Mouse (Mus musculus): ENCODE measurements around the gene Hist1h2ah.

The Hist1h2ah gene

DNA sequence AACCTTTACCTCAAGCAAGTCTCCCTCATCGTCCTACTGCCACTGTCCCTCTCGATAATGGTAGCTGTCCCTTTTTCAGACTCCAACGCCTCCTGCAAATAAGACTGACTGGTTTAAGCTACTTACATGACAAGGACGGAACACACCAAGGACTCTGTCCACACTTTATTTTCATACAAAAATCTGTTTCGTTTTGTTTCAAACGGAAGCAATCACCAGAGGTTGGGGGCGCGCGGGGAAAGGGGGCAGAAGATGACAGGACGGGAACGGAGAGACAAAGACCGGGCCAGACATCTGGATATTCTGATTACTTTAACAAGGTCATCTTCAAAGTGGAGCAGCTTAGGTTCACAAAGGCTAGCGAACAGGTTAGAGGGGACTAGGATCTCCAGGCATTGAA is 21.7 kb downstream of the Hist1h2ah start:
- no peak for DNase-seq (ENCODE audit: inconsistent ontology term)

DNA sequence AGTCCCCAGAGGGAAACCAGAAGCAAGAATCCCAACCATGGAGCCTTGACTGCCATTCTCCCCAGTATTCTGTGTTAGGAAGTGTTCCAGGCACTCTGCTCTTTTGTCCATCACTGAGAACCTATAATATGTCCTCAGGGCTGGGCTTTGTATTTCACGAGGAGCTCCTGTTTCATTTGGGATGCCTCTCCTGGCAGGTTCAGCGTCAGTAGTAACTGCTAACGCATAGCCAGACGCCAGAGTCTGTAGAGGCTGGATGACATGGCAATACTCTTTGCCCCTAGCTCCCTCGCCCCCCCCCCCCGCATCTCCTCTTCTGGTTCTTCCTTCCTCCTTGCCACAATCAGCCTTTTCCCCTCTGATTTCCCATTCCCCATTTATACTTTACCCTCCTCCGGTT is 25.7 kb downstream of the Hist1h2ah start, which contains the start of gene Prss16:
Gene Prss16 (minus strand): TSS at position 101 of the 400 bp plus-strand sequence.
- no peak for DNase-seq (ENCODE audit: inconsistent ontology term)

DNA sequence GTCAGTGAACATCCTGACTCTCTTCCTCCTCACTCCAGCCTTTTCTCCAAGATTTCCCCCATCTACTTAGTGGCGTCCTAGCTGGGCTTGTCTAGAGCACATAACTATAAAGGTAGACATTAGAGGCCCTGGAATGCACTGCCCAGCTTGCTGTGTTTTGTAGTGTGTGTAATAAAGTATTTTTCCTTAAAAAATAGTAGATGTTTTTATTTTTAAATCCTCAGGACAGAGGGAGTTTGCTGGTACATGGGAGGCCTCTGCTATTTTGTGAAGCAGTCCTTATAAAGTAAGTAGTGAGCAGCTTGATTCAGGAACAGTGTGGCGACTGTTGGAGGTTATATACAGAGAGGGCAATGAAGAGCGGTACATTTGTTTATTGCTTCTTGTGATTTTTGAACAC is 26.7 kb downstream of the Hist1h2ah start:
- no peak for DNase-seq (ENCODE audit: inconsistent ontology term)

DNA sequence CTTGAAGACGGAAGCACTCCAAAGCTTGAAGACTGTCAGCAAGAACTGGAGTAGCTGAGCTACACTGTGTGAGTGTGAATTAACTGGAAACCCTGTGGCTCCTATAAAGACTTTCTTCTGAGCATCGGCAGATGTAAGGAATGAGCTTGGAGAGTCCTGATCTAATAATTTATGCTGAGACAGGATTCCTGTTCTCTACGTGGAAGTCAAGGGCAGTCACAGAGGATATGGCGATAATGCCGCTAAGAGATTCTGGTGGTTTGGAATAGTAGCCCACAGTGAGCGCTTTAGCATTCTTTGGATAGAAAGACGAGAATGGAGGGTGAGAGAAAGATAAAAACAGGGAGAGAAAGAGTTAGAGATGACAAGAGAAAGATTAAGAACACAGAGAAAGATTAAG is 27.5 kb downstream of the Hist1h2ah start:
- DNase-seq (ENCODE audit: inconsistent ontology term), result no peak

DNA sequence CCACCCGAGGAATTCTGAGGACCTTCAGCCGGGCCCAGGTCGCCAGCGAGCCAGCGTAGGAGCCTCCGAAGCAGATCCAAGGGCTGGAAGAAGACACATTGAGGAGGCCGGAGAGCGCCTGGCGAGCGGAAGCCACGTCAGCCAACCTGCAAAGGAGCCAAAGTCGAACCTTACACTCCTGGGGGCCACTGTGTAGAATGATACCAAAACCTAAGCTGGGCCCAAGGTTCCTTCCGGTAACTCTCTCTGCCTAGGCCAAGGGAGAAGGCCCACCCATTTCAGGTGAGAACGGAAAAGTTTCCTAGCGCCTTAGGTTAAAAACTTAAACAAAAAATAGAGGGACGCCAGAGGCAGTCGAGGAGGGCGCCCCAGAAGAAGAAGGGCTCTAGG is 28.3 kb downstream of the Hist1h2ah start:
- DNase-seq (ENCODE audit: inconsistent ontology term), result no peak

DNA sequence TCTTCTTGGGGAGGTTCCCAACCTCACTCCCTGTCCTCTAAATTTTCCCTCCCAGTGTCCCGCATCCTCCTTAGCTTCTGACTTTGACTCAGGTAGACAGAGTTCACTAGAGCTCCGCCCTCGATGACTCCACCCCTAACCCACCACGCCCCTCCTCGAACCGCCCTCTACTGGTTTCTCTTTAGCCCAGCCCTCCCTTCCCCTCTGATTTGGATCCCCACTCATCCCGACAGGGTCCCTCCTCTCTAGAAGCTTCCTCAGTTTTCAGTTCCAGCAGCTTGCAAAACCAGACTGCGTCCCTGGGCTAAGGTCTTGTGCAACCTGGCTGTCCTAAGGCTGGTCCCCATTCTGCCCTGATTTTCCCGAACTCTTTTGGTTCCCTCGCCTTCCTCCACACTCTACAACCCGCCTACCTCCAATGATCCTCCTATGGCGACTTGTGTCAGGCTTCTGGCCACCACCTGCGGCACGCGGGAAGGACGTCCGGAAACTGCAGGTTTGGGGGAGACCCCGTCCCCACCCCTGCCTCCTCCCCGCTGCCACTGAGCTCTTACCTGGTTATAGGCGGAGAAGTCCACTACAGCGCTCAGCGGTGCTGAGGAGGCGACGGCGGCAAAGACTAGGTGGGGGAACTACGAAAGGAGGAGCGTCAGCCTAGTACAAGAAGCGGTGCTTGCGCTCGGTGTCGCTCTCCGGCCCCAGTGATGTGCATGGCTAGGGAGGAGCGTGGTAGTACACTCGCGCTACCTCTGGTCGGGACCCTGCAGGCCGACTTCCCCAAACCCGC is 28.8 kb downstream of the Hist1h2ah start:
- peak; percentile 70 for DNase-seq (ENCODE audit: inconsistent ontology term)

DNA sequence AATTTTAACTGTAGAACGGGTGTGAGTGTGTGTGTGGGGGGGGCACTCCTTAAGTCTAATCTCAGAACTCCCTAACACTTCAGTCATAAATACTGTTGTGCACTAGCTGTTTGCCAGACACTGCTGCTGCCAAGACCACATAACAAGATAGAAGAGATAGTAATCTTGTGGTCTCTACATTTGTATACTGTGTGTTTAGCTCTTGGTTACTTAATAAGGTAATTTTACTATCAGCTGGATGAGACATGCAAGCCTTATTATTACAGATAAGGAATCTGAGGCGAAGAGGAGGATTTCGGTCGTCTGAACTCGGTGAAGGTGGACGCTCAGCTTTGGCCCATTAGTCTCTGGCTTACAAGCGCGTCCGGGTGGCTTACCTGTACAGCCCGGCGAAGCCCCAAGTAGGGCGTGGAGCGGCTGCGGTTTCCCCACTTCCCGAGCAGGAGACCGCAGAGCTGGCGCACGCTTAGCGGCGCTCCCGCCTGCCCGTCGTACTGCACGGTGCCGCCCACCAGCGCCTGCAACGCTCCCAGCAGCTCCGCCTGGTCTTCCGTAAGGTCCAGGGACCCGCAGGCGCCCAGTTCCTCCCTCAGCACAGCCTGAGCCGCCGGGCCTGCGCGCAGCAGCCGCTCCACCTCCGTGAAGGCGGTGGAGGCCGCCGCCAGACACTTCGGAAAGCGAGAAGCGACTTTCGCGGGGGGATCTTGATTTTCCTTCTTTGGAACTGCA is 29.6 kb downstream of the Hist1h2ah start:
- peak; percentile 61 for DNase-seq (ENCODE audit: inconsistent ontology term)

DNA sequence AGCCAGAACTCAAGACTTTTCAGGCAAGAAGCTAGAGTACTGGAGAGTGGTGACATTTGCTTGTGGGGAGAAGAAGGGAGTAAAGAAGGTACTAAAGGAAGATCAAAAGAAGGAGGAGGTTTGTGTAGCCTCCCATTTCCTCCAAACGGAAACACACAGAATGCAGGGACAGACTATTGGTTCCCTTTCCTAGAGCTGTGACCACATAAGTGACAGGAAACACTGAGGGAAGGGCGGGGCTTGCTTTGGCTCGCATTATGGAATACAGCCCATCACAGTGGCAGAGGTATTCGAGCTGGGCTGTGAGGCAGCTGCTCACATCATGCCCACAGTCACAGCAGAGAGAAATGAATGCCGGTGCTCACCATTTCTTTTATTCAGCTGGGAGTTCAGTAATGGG is 33.5 kb downstream of the Hist1h2ah start:
- DNase-seq (ENCODE audit: inconsistent ontology term), result no peak

DNA sequence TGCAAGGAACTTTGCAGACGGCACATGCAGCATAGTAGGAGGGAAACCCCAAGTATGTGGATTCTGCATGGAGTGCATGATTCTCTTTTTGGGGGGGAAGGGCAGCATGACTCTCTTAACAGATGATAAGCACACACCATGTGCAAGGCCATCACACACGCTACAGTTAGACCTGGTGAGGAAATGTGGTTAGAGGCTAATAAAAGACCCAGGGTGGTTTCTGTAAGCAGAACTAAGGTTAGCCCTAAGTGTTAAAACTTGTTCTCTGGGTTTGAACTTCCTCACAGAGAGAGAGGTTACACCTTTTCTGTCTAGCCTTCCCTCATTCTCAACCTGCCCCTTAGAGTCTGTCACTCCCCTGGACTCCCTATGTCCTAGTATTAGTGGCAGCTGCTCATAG is 34.0 kb downstream of the Hist1h2ah start:
- DNase-seq (ENCODE audit: inconsistent ontology term), result no peak

DNA sequence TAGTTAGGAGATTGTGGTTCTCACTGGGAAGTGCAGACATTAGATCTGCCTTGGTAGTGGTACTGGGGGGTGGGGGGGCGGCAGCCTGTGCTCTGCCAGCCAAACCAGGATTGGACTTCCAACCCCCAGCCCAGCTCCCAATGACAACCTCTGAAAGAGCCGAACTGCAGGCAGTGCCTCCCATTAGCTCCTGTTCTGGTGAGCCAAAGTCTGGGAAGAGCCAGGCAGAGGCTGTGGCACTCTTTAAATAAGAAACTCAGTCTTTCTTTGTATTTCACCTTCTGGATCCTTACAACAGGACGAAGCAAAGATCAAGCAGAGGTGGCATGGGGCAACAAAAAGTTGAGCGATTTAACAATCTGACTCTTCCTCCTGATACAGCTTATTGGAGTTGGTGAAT is 36.2 kb downstream of the Hist1h2ah start:
- no peak for DNase-seq (ENCODE audit: inconsistent ontology term)

DNA sequence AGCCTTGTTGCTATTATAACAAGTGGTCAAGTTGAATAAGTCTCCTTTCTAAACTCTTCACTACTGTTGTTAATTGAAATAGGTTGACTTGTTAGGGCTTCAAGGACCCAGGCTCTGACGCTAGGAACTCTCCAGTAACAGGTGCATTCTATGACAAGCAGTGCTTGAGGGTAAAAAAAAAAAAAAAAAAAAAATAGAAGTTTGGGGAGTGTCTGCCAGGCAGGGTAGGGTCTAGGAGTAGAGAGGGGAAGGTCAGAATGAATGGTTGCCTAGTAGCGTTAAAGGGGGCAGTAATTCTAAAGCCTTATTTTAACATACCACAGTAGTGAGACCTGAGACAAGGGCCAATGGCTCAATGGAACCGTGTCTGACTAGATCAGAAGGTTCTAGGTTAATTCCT is 37.0 kb downstream of the Hist1h2ah start:
- DNase-seq (ENCODE audit: inconsistent ontology term), result no peak

DNA sequence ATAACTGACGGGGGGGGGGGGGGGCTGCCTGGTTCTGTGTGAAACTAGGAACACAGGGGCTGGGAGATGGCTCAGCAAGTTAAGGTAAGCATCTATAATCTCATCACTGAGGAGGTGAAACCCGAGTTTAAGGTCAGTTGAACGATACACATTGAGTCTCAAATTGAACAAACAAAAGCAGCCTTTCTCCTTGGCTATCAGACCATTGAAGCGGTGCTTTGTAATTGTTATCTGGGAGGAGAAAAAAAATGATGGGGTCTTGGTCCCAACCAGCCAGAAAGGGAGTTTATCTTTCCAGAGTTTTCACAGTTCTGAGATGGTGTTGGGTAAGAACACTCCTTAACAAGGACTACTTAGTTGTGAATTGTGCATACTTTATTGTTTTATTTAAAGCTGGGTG is 37.5 kb downstream of the Hist1h2ah start:
- DNase-seq (ENCODE audit: inconsistent ontology term), result no peak

DNA sequence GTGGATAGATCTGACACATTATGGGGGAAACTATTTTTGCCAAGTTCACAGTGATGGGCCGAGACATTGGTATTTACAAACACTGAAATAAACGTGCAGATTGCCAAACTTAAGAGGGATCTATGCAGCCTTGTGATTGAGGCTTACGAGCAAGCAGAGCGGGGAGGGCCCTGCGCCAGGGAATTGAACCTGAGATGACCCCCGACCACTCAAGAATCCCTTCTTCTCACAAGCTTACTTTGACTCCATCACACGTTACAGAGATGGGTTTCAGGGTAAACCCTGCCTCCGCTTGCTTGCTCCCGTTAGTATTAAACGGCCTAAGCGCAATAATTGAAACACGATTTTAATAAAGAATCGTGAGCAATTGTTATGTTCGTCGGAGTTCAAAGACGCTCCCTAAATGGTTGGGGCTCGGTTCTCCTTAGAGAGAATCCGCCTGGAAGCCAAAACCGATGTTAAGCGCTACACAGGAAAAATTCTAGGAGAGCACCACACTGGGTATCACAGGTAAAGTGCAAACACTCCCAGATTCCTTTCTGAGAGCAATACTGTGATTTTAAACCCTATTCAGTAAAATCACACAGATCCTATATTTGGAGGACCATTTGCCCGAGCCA is 38.1 kb downstream of the Hist1h2ah start:
- DNase-seq (ENCODE audit: inconsistent ontology term), result peak; percentile 16

DNA sequence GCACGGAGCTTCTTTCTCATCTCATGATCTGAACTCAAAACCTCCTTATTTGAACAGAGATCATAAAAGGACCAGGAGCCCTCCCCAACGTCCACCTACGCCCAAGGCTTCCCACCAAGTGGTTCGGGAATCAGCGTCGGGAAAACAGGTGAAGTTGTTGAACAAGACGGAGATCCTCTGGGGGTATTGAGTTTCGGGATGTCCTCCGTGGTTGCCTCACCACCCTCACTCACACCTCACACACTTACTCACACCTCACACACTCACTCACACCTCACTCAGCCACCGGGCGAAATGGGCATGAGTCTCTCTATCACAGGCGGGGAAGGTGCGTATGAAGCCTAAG is 38.6 kb downstream of the Hist1h2ah start:
- no peak for DNase-seq (ENCODE audit: inconsistent ontology term)

DNA sequence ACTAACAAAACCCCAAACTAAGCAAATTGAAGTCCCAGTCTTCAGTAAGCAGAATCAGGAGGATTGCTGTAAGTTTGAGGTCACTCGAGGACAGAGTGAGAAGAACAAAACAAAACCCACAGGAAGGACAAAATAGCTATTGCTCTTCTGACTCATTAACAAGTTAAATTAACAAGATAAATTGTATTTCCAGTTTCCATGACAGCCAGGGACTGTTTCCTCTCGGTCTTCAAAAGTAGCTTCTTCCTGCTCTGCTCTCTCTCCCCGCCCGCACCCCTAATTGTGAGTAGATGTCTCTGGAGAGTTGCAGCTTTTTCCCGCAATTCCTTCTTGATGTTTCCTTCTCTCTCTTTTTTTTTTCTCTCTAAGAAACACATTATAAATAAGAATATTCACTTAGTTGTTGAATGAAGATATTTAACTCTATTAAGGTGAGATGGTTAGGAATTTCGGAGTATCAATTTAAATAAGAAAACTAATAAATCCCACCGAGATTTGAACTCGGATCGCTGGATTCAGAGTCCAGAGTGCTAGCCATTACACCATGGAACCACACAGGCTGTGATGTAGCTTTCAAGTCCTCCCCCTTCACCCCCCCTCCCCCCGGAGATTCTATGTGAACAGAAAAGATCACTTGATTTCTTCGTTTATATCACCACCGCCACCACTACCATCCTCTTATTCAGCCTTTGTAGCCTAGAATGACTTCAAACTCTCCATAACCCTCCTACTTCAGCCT is 39.1 kb downstream of the Hist1h2ah start:
- peak; percentile 74 for DNase-seq (ENCODE audit: inconsistent ontology term)

DNA sequence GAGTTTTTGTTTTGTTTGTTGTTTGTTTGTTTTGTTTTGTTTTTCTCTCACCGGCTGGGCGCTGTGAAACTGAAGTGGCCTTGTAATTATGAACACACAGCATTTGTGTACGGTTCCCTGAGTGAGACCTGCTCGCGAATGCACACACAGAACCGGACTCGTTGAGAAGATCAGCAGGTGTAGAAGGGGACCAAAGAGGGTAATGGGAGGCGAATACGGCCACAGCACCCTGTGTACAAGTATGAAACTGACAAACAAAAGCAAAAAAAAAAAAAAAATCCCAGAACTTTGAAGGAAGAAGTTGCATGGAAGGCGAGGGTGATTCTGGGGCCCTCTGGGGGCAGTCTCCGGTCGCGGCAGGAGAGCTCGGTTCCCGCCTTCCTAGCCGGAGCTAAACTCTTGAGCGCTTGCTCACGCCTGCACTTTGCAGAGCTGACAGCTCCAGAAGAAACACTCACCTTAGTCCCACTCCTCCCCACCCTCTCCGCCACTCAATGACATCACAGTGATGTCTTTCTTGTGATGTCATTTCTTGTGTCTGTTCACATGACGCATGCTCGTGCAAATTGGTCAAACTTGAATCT is 39.9 kb downstream of the Hist1h2ah start:
- DNase-seq (ENCODE audit: inconsistent ontology term), result peak; percentile 48

DNA sequence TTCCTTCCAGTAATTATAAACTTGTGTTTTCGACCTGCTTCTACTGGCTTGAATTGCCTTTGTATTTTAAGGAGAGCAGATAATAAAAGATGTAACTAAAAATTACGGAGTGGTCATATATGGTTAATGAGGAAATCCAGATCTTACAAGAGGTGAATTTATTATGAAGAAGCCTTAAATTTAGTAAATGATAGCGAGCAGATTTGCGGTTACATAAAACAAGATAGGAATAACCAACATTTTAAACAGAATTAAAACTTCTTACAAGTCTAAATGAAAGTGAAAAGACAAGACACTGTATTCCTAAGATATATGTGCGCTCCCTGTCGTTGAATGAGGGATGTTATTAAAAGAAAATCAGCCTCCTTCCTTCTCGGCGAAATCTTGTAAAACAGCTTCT is 40.5 kb downstream of the Hist1h2ah start:
- peak; percentile 38 for DNase-seq (ENCODE audit: inconsistent ontology term)

DNA sequence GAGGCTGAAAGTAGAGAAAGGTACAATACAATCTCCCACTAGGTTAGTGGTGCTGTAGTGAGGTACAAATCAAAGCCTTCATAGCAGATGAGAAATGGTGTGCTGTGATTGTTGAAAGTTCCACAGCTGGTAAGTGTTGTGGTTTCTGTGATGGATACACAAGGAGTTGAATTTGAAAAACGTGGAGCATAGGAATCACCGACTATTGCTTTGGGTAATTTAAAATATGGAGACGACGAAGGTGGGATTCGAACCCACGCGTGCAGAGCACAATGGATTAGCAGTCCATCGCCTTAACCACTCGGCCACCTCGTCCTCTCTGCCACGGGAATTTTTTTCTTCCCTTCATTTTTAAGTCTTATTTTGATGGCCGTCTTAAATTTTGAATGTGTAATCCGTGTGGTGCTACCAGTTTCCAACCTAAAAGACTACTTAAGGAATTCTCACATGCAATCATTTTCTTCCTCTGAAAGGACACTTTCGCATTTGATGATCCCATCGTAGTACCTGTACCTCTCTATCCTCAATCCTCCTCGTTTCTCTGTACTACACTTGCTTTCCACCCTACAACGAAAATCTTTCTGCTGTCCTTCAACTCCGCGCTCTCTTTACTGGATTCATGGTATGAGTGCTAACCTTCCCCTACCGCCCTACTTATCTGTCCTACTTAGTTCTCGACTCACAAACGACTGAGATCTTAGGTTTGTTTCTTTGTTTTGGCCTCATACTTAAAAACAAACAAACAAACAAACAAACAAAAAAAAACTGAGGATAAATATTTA is 41.2 kb downstream of the Hist1h2ah start:
- peak; percentile 54 for DNase-seq (ENCODE audit: inconsistent ontology term)

DNA sequence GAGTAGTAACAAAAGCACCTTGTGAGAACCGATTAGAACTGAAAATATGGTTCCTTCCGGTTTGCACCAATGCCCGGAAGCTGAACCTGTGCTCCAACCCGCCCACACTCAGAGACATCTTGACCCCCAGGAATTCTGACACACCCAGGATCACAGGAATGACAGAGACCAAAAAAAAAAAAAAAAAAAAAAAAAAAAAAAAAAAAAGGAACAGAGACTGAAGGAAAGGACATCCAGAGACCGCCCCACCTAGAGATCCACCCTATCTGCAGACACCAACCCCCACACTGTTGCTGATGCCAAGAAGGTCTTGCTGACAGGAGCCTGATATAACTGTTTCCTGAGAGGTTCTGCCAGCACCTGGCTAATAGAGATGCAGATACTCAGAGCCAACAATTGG is 42.8 kb downstream of the Hist1h2ah start:
- no peak for DNase-seq (ENCODE audit: inconsistent ontology term)

Data from Muller cell, postnatal 12 days (primary cell).